Mouse (Mus musculus) spleen, adult 12 weeks (tissue): ENCODE data around the gene Ap4b1.
"Not testable (repeated sequence)": the region's sequence is repeated elsewhere in the genome, so short reads cannot be mapped to it uniquely, and the experiment has no call there.

Experiments used
- DNase-seq: peaks from one replicate; pipeline ENCODE4 v3.0.0; 2022; ENCODE audit warnings: low spot score

The Ap4b1 gene

GRCm38 (mm10) chr3:103801631-103802531 lies 7.4 kb upstream of the Ap4b1 start:
- DNase-seq = peak; percentile 59

- no peak for DNase-seq
Observed at GRCm38 (mm10) chr3:103802861-103803260, 6.5 kb upstream of the Ap4b1 start.

GRCm38 (mm10) chr3:103805671-103806070 lies 3.6 kb upstream of the Ap4b1 start:
- no peak for DNase-seq

GRCm38 (mm10) chr3:103809799-103810150 lies 455 bp downstream of the Ap4b1 start:
- DNase-seq = no peak

- no peak for DNase-seq
Observed at GRCm38 (mm10) chr3:103810967-103811366, 1.6 kb downstream of the Ap4b1 start.

GRCm38 (mm10) chr3:103827548-103827947 lies 18.2 kb downstream of the Ap4b1 start:
- no peak for DNase-seq

- no peak for DNase-seq
Observed at GRCm38 (mm10) chr3:103829036-103829435, 19.7 kb downstream of the Ap4b1 start.

- DNase-seq = not testable (repeated sequence)
Observed at GRCm38 (mm10) chr3:103830681-103831080, 21.4 kb downstream of the Ap4b1 start.

- no peak for DNase-seq
Observed at GRCm38 (mm10) chr3:103831146-103831545, 21.8 kb downstream of the Ap4b1 start.

- DNase-seq = no peak
Observed at GRCm38 (mm10) chr3:103832426-103832825, 23.1 kb downstream of the Ap4b1 start, which contains the start of gene Bcl2l15. Gene Bcl2l15, plus strand, starts transcription at chr3:103832601.

GRCm38 (mm10) chr3:103834001-103834400 lies 24.7 kb downstream of the Ap4b1 start:
- no peak for DNase-seq

- DNase-seq = no peak
Observed at GRCm38 (mm10) chr3:103835272-103835950, 26.1 kb downstream of the Ap4b1 start.

GRCm38 (mm10) chr3:103835951-103836310 lies 26.6 kb downstream of the Ap4b1 start:
- DNase-seq = no peak

GRCm38 (mm10) chr3:103836453-103836852 lies 27.1 kb downstream of the Ap4b1 start:
- DNase-seq = no peak

GRCm38 (mm10) chr3:103839711-103840110 lies 30.4 kb downstream of the Ap4b1 start:
- no peak for DNase-seq

- DNase-seq = not testable (repeated sequence)
Observed at GRCm38 (mm10) chr3:103840195-103840594, 30.9 kb downstream of the Ap4b1 start.

GRCm38 (mm10) chr3:103840946-103841345 lies 31.6 kb downstream of the Ap4b1 start:
- not testable (repeated sequence) for DNase-seq

- DNase-seq = no peak
Observed at GRCm38 (mm10) chr3:103850644-103851363, 41.5 kb downstream of the Ap4b1 start.

- DNase-seq = no peak
Observed at GRCm38 (mm10) chr3:103851481-103851880, 42.2 kb downstream of the Ap4b1 start.

- DNase-seq = no peak
Observed at GRCm38 (mm10) chr3:103851882-103852281, 42.6 kb downstream of the Ap4b1 start.

- peak; percentile 40 for DNase-seq
Observed at GRCm38 (mm10) chr3:103852565-103853299, 43.4 kb downstream of the Ap4b1 start.

- no peak for DNase-seq
Observed at GRCm38 (mm10) chr3:103853804-103854203, 44.5 kb downstream of the Ap4b1 start.
